Mouse (Mus musculus) liver, adult 2 months (tissue): ENCODE results near the gene Gm28230.

ENCODE experiments used
- CTCF ChIP-seq: fragments of 200-500 bp; IDR thresholded peaks from 2 replicates; pipeline ENCODE4 v1.5.1; 2011; ENCODE audit warnings: low read depth, low read length, control low read depth
- POLR2A ChIP-seq: fragments of 200-500 bp; IDR thresholded peaks from 2 replicates; pipeline ENCODE4 v1.6.1; 2011; ENCODE audit warnings: low read length, control low read depth; ENCODE audit not compliant: insufficient read depth; ENCODE audit errors: extremely low read depth

GRCm38 (mm10) chr2:74711721-74712621, 14.6 kb upstream of the Gm28230 start, which contains the start of the genes Hoxd3 and Hoxd4:
- TF ChIP-seq CTCF (no peak), POLR2A (no peak)
